Mouse (Mus musculus): ENCODE data around the gene Fbxw8.

GRCm38 (mm10) chr5:118079839-118080250 lies 75.4 kb downstream of the Fbxw8 start:
- TF ChIP-seq CTCF (IDR thresholded peaks at IDR 0.05; ENCODE audit: low read depth, low read length) (no peak), POLR2A (IDR thresholded peaks at IDR 0.05; ENCODE audit: insufficient read depth, low read length) (no peak), EP300 (IDR thresholded peaks at IDR 0.05; ENCODE audit: insufficient read depth, low read depth, low read length) (no peak)
